Mouse (Mus musculus) stomach, postnatal 0 days (tissue): Measurements from ENCODE around the gene Dscam. TPM values are rescaled to one million over a fixed set of nuclear protein-coding genes. Genes with fewer than 3 reads are reported as not detected.

Experiments used
- ATAC-seq: fragments of 200-750 bp; cut with Nextera tagmentation; 2 replicates; pipeline ENCODE4 v1.8.0; 2017; ENCODE audit not compliant: low FRiP score, low TSS enrichment
- DNase-seq: peaks from one replicate; pipeline ENCODE4 v3.0.0-alpha.2; 2016; ENCODE audit warnings: low spot score
- H3K27ac ChIP-seq: fragments of 300-500 bp; sonication (generic); replicated peaks from 2 replicates; pipeline ENCODE4 v1.5.1; 2014; ENCODE audit warnings: mild to moderate bottlenecking, control low read depth
- H3K27me3 ChIP-seq: fragments of 300-500 bp; sonication (generic); 2 replicates; pipeline ENCODE4 v1.6.1; 2014; ENCODE audit warnings: low read length; ENCODE audit not compliant: control insufficient read depth, insufficient read depth
- H3K36me3 ChIP-seq: fragments of 300-500 bp; sonication (generic); 2 replicates; pipeline ENCODE4 v1.6.1; 2014; ENCODE audit warnings: low read length, mixed read lengths; ENCODE audit not compliant: control insufficient read depth, insufficient read depth
- H3K4me1 ChIP-seq: fragments of 300-500 bp; sonication (generic); replicated peaks from 2 replicates; pipeline ENCODE4 v1.6.1; 2014; ENCODE audit warnings: antibody characterized with exemption; ENCODE audit not compliant: control insufficient read depth, insufficient read depth
- H3K4me2 ChIP-seq: fragments of 300-500 bp; sonication (generic); replicated peaks from 2 replicates; pipeline ENCODE4 v1.6.1; 2014; ENCODE audit warnings: low read depth, mild to moderate bottlenecking, control low read depth, moderate library complexity
- H3K4me3 ChIP-seq: fragments of 300-500 bp; sonication (generic); 2 replicates; pipeline ENCODE4 v1.5.1; 2014; ENCODE audit warnings: low read depth, low read length, control low read depth
- H3K9ac ChIP-seq: fragments of 300-500 bp; sonication (generic); 2 replicates; pipeline ENCODE4 v1.6.1; 2014; ENCODE audit warnings: mild to moderate bottlenecking, low read length, control low read depth, mixed read lengths
- H3K9me3 ChIP-seq: fragments of 300-500 bp; sonication (generic); 2 replicates; pipeline ENCODE4 v1.6.1; 2016; ENCODE audit warnings: low read length; ENCODE audit not compliant: control insufficient read depth
- CTCF ChIP-seq: IDR thresholded peaks from 2 replicates; pipeline ENCODE4 v1.5.1; 2016; ENCODE audit warnings: antibody characterized with exemption, low read depth, mild to moderate bottlenecking, moderate library complexity
- EP300 ChIP-seq: optimal IDR thresholded peaks from 2 replicates; pipeline ENCODE3; 2016; ENCODE audit warnings: antibody characterized with exemption
- whole genome bisulfite sequencing: fragments of 180-500 bp; shearing (Covaris S2); extraction: QIAGEN DNeasy Blood & Tissue Kit; methylation state at CpG from one replicate; pipeline ENCODE4 v1.1.7; 2014; 5-methylcytosine and 5-hydroxymethylcytosine counted together
- polyA plus RNA-seq: library from polyadenylated mRNA; unstranded; fragments of >200 nt; fragmentation: Nextera tagmentation; extraction: Ambion mirVana; gene quantifications from 2 replicates; pipeline ENCODE4 v1.2.1, GENCODE M21; 2015

Dscam gene
- polyA plus RNA-seq, 1 experiment from 2014 or later: 0.13 TPM

- Histone ChIP-seq H3K27ac (no peak overlapping the region), H3K4me2 (no peak overlapping the region), H3K9me3 (no peaks in the 10 kb centered on the region), H3K4me1 (no peaks in the 10 kb centered on the region), H3K9ac (no peak overlapping the region), H3K36me3 (no peaks in the 10 kb centered on the region), H3K27me3 (no peaks in the 10 kb centered on the region), H3K4me3 (no peak overlapping the region)
- ATAC-seq (no peak), DNase-seq (no peak)
- TF ChIP-seq CTCF (no peak), EP300 (no peak)
- 77% methylated on average over 3 of the region's 3 CpGs for WGBS
These were observed 439.7 kb downstream of the Dscam start for GRCm38 (mm10) chr16:96730881-96731280.

GRCm38 (mm10) chr16:96727836-96728774 is 442.4 kb downstream of the Dscam start:
- WGBS: 47% methylated on average over 13 of the region's 13 CpGs
- TF ChIP-seq CTCF (no peak), EP300 (no peak)
- no peaks in the 10 kb centered on the region for H3K27me3 ChIP-seq
- no peaks in the 10 kb centered on the region for H3K36me3 ChIP-seq
- no peak overlapping the region for H3K4me3 ChIP-seq
- no peak overlapping the region for H3K4me2 ChIP-seq
- no peak overlapping the region for H3K9ac ChIP-seq
- no peak for ATAC-seq
- DNase-seq: no peak
- no peak overlapping the region for H3K27ac ChIP-seq
- no peaks in the 10 kb centered on the region for H3K9me3 ChIP-seq
- H3K4me1 ChIP-seq: no peaks in the 10 kb centered on the region

- H3K27ac ChIP-seq: no peak overlapping the region
- 77% methylated on average over 8 of the region's 8 CpGs for WGBS
- no peak for DNase-seq
- no peak for ATAC-seq
- H3K9me3 ChIP-seq: no peaks in the 10 kb centered on the region
- no peak overlapping the region for H3K4me2 ChIP-seq
- TF ChIP-seq EP300: no peak
- no peak for TF ChIP-seq CTCF
- no peaks in the 10 kb centered on the region for H3K36me3 ChIP-seq
- no peaks in the 10 kb centered on the region for H3K27me3 ChIP-seq
- H3K4me1 ChIP-seq: no peaks in the 10 kb centered on the region
- H3K4me3 ChIP-seq: no peak overlapping the region
- H3K9ac ChIP-seq: no peak overlapping the region
These were observed 445.4 kb downstream of the Dscam start for GRCm38 (mm10) chr16:96725071-96725724.

GRCm38 (mm10) chr16:96724591-96724990 is 446.0 kb downstream of the Dscam start:
- TF ChIP-seq CTCF (no peak), EP300 (no peak)
- WGBS: 48% methylated on average over 5 of the region's 5 CpGs
- Histone ChIP-seq H3K9ac (no peak overlapping the region), H3K4me1 (no peaks in the 10 kb centered on the region), H3K4me2 (no peak overlapping the region), H3K27me3 (no peaks in the 10 kb centered on the region), H3K4me3 (no peak overlapping the region), H3K36me3 (no peaks in the 10 kb centered on the region), H3K9me3 (no peaks in the 10 kb centered on the region), H3K27ac (no peak overlapping the region)
- no peak for ATAC-seq
- DNase-seq: no peak

GRCm38 (mm10) chr16:96724123-96724522 is 446.4 kb downstream of the Dscam start:
- H3K36me3 ChIP-seq: no peaks in the 10 kb centered on the region
- WGBS: 77% methylated on average over 3 of the region's 3 CpGs

GRCm38 (mm10) chr16:96723066-96723669 is 447.4 kb downstream of the Dscam start:
- no peaks in the 10 kb centered on the region for H3K27me3 ChIP-seq
- no peak overlapping the region for H3K4me2 ChIP-seq
- H3K9me3 ChIP-seq: no peaks in the 10 kb centered on the region
- ATAC-seq (no peak), DNase-seq (no peak)
- H3K9ac ChIP-seq: no peak overlapping the region
- H3K36me3 ChIP-seq: no peaks in the 10 kb centered on the region
- H3K27ac ChIP-seq: no peak overlapping the region
- no peaks in the 10 kb centered on the region for H3K4me1 ChIP-seq
- TF ChIP-seq EP300 (no peak), CTCF (no peak)
- WGBS: 92% methylated on average over 2 of the region's 2 CpGs
- no peak overlapping the region for H3K4me3 ChIP-seq

More at GRCm38 (mm10) chr16:96724123-96724522, 446.4 kb downstream of the Dscam start:
- Histone ChIP-seq H3K4me1 (no peaks in the 10 kb centered on the region), H3K4me2 (no peak overlapping the region), H3K9ac (no peak overlapping the region), H3K27me3 (no peaks in the 10 kb centered on the region), H3K27ac (no peak overlapping the region), H3K4me3 (no peak overlapping the region), H3K9me3 (no peaks in the 10 kb centered on the region)
- DNase-seq: no peak
- TF ChIP-seq CTCF (no peak), EP300 (no peak)
- ATAC-seq: no peak
